Mouse (Mus musculus): ENCODE results near the gene Rcn1.

DNA sequence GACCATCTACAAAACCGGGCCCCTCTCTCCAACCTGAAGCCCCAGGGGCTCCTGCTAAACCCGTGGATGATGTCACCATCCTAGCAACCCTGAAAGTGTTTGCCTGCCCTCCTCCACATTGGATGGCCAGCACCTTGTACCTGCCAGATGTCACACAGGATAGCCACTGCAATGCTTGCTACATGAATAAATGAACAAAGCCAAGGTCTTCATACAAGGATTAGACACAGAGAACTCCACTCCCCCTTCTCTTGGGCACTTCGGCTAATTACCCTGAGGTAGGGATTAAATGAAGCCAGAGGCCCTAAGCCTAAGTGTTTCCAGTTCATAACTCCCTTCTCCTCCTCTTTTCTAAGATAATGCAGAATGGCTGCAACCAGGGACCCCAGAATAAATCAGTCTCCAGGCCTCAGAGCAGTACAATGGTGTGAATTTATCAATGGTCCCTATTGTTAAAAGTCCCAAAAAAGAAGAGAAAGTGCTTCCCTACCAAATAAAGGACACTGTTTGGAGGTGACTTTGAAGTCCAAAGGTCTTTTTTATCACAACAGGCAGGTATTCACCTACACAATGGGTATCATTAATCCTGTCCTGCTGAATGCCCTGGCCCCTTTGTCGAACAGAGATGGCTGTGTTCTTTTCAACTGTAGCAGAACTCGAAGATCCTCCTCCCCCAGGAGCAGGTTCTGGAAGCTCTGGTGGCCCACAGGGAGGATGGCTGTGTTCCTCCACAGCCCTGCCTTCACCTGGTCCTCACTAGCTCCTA lies 1.5 kb downstream of the Rcn1 start:
- TF ChIP-seq CTCF (IDR thresholded peaks at IDR 0.05; ENCODE audit: control insufficient read depth, insufficient read depth, low read length) (no peak), POLR2A (IDR thresholded peaks at IDR 0.05; ENCODE audit: borderline replicate concordance, control insufficient read depth, low read depth, low read length) (no peak)
